Mouse (Mus musculus): ENCODE measurements around the gene Gm49321. TPM values are rescaled to one million over a fixed set of nuclear protein-coding genes. Genes with fewer than 3 reads are reported as not detected.

Gene Gm49321
- 13.1 and 16.7 TPM in 2 replicates for polyA plus RNA-seq (2015; fragmentation: Nextera tagmentation; extraction: Ambion mirVana)

GRCm38 (mm10) chr12:73937353-73937752 is at the start of gene Gm49321:
Gene Gm49321 (plus strand): TSS chr12:73937653.
- no peak within 1 kb of the TSS for H3K27ac ChIP-seq (replicated peaks)
- H3K4me2 ChIP-seq (replicated peaks) = no peak within 1 kb of the TSS
- H3K4me3 ChIP-seq (replicated peaks) = no peak within 1 kb of the TSS
- ATAC-seq (ENCODE audit: insufficient number of reproducible peaks, low FRiP score, low TSS enrichment, low read depth) = no peak
- no peaks in the 10 kb centered on the region for H3K27me3 ChIP-seq
- no peak within 1 kb of the TSS for H3K9ac ChIP-seq
- no peaks in the 10 kb centered on the region for H3K4me1 ChIP-seq
- H3K9me3 ChIP-seq (replicated peaks) = no peaks in the 10 kb centered on the region
- peaks cover 68% of the 10 kb centered on the region for H3K36me3 ChIP-seq
- WGBS = 86% methylated on average over 1 of the region's 1 CpGs

DNA sequence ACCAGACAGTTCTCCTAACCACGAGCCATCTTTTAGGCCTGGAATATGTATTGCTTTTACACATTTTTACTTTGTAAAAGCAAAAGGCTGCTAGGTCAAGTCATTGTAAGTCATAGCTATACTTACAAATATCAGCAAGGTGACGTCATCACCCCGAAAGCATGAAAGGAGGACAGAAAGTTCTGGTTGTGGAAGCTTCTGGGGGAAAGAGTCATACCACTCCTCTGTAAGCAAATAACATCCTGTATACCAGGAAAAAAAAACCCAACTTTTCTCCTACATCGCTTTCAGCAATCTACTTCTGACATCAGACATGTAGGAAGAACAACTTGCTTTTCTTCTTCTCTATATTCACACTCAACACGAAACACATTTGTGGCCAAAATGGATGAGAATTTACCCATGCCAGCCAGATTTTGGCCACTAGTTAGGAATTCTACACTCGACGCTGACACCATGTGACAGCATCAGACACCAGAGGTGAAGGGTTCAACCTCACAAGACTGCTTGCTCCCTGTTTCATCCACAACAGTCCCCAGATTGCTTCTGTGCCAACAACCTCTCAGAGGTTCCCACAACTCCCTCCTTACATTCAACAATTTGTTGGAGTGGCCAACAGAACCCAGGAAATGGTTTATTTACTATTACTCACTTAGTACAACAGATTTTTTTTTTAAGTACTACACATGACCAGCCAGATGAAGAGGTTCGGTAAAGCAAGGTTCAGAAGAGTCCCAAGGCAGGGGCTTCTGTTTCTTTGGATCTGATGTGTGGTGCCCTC is 49.3 kb upstream of the Gm49321 start:
- Histone ChIP-seq H3K27me3 (no peaks in the 10 kb centered on the region), H3K4me2 (replicated peaks) (no peak overlapping the region), H3K36me3 (no peaks in the 10 kb centered on the region), H3K27ac (replicated peaks) (no peak overlapping the region), H3K9me3 (replicated peaks) (no peaks in the 10 kb centered on the region), H3K4me1 (0 out of 2 replicates have a peak, but pooled peaks cover 5% of the 10 kb centered on the region), H3K9ac (no peak overlapping the region), H3K4me3 (replicated peaks) (no peak overlapping the region)
- ATAC-seq (ENCODE audit: insufficient number of reproducible peaks, low FRiP score, low TSS enrichment, low read depth) = no peak
- 88% methylated on average over 8 of the region's 8 CpGs for WGBS

- 72% methylated on average over 1 of the region's 1 CpGs for WGBS
- Histone ChIP-seq H3K4me2 (replicated peaks) (no peak overlapping the region), H3K36me3 (no peaks in the 10 kb centered on the region), H3K27ac (replicated peaks) (no peak overlapping the region), H3K4me3 (replicated peaks) (no peak overlapping the region), H3K27me3 (no peaks in the 10 kb centered on the region), H3K9me3 (replicated peaks) (no peaks in the 10 kb centered on the region), H3K4me1 (no peaks in the 10 kb centered on the region; the same call in 1 of the 2 replicates), H3K9ac (no peak overlapping the region)
- no peak for ATAC-seq (ENCODE audit: insufficient number of reproducible peaks, low FRiP score, low TSS enrichment, low read depth)
Measured at GRCm38 (mm10) chr12:73889571-73889970, 47.9 kb upstream of the Gm49321 start.

- H3K9me3 ChIP-seq (replicated peaks) = no peaks in the 10 kb centered on the region
- 76% methylated on average over 3 of the region's 3 CpGs for WGBS
- no peak overlapping the region for H3K9ac ChIP-seq
- no peak overlapping the region for H3K4me2 ChIP-seq (replicated peaks)
- no peaks in the 10 kb centered on the region for H3K27me3 ChIP-seq
- H3K4me1 ChIP-seq = no peaks in the 10 kb centered on the region; the same call in 1 of the 2 replicates
- no peak for ATAC-seq (ENCODE audit: insufficient number of reproducible peaks, low FRiP score, low TSS enrichment, low read depth)
- no peaks in the 10 kb centered on the region for H3K36me3 ChIP-seq
- H3K27ac ChIP-seq (replicated peaks) = no peak overlapping the region
- no peak overlapping the region for H3K4me3 ChIP-seq (replicated peaks)
Measured at GRCm38 (mm10) chr12:73890086-73890485, 47.4 kb upstream of the Gm49321 start.

DNA sequence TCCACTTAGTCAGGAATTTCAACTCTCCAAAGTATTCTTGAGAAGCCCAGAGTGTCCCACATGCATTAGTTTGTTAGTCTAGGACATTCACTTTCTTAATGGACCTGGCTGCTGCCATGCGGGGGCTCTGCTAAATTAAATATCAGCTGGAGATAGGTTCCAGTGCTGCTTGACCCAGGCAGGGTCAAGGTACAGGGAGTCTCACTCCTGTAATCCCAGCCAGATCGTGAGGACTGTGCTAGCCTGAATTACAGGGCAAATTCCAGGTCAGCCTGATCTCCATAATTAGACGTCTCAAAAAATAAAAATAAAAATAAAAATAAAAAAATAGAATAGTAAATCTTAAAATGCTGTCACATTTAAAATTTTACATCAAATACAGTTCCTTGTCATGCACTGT is 44.8 kb upstream of the Gm49321 start:
- H3K27me3 ChIP-seq = no peaks in the 10 kb centered on the region
- WGBS = 41% methylated on average over 3 of the region's 3 CpGs
- H3K9ac ChIP-seq = no peak overlapping the region
- peaks cover 5% of the 10 kb centered on the region; the same call in 1 of the 2 replicates for H3K4me1 ChIP-seq
- H3K4me2 ChIP-seq (replicated peaks) = no peak overlapping the region
- H3K9me3 ChIP-seq (replicated peaks) = no peaks in the 10 kb centered on the region
- H3K36me3 ChIP-seq = no peaks in the 10 kb centered on the region
- no peak overlapping the region for H3K4me3 ChIP-seq (replicated peaks)
- ATAC-seq (ENCODE audit: insufficient number of reproducible peaks, low FRiP score, low TSS enrichment, low read depth) = no peak
- H3K27ac ChIP-seq (replicated peaks) = no peak overlapping the region

- H3K9ac ChIP-seq = no peak overlapping the region
- peak overlapping the region; percentile 25; the same call in 1 of the 2 replicates for H3K27ac ChIP-seq (replicated peaks)
- no peak for ATAC-seq (ENCODE audit: insufficient number of reproducible peaks, low FRiP score, low TSS enrichment, low read depth)
- H3K27me3 ChIP-seq = no peaks in the 10 kb centered on the region
- no peak overlapping the region for H3K4me3 ChIP-seq (replicated peaks)
- peaks cover 5% of the 10 kb centered on the region; the same call in 1 of the 2 replicates for H3K4me1 ChIP-seq
- no peak overlapping the region for H3K4me2 ChIP-seq (replicated peaks)
- WGBS = 62% methylated on average over 6 of the region's 6 CpGs
- no peaks in the 10 kb centered on the region for H3K36me3 ChIP-seq
- H3K9me3 ChIP-seq (replicated peaks) = no peaks in the 10 kb centered on the region
Measured at GRCm38 (mm10) chr12:73894838-73895237, 42.6 kb upstream of the Gm49321 start.

- Histone ChIP-seq H3K27ac (replicated peaks) (peak overlapping the region; percentile 65), H3K27me3 (no peaks in the 10 kb centered on the region), H3K9ac (no peak overlapping the region), H3K4me2 (replicated peaks) (no peak overlapping the region), H3K36me3 (no peaks in the 10 kb centered on the region), H3K9me3 (replicated peaks) (no peaks in the 10 kb centered on the region), H3K4me3 (replicated peaks) (no peak overlapping the region), H3K4me1 (peaks cover 5% of the 10 kb centered on the region; the same call in 1 of the 2 replicates)
- no peak for ATAC-seq (ENCODE audit: insufficient number of reproducible peaks, low FRiP score, low TSS enrichment, low read depth)
- WGBS = 57% methylated on average over 2 of the region's 2 CpGs
Measured at GRCm38 (mm10) chr12:73895674-73896073, 41.8 kb upstream of the Gm49321 start.

DNA sequence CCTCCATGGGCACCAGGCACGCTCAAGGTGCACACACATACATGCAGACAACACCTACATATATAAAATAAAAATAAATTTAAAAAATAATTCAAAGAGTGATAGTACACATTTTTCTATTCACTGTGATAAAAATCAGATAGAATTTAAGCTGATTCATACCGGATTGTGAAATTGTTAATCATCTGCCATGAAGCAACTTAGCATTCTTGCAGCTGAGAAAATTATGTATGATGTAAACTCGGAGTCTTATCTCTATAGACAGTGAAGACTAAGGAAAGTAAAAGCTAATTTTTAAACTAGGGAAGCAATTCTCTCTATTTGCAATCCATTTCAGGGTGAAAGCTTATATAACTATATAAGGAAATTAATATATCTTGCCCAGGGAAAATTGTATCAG is 41.0 kb upstream of the Gm49321 start:
- Histone ChIP-seq H3K4me2 (replicated peaks) (no peak overlapping the region), H3K27me3 (no peaks in the 10 kb centered on the region), H3K4me3 (replicated peaks) (no peak overlapping the region), H3K9me3 (replicated peaks) (no peaks in the 10 kb centered on the region), H3K36me3 (no peaks in the 10 kb centered on the region), H3K9ac (no peak overlapping the region), H3K4me1 (peaks cover 5% of the 10 kb centered on the region; the same call in 1 of the 2 replicates), H3K27ac (replicated peaks) (0 out of 2 replicates have a peak overlapping the region, but pooled peaks have one; percentile 65)
- ATAC-seq (ENCODE audit: insufficient number of reproducible peaks, low FRiP score, low TSS enrichment, low read depth) = no peak
- 72% methylated on average over 3 of the region's 3 CpGs for WGBS

GRCm38 (mm10) chr12:73898281-73898680 is 39.2 kb upstream of the Gm49321 start:
- H3K4me1 ChIP-seq = peaks cover 5% of the 10 kb centered on the region; the same call in 1 of the 2 replicates
- 71% methylated on average over 2 of the region's 2 CpGs for WGBS
- H3K4me3 ChIP-seq (replicated peaks) = no peak overlapping the region
- H3K27me3 ChIP-seq = no peaks in the 10 kb centered on the region
- H3K27ac ChIP-seq (replicated peaks) = no peak overlapping the region
- H3K4me2 ChIP-seq (replicated peaks) = no peak overlapping the region
- H3K9ac ChIP-seq = no peak overlapping the region
- no peaks in the 10 kb centered on the region for H3K36me3 ChIP-seq
- no peak for ATAC-seq (ENCODE audit: insufficient number of reproducible peaks, low FRiP score, low TSS enrichment, low read depth)
- no peaks in the 10 kb centered on the region for H3K9me3 ChIP-seq (replicated peaks)

DNA sequence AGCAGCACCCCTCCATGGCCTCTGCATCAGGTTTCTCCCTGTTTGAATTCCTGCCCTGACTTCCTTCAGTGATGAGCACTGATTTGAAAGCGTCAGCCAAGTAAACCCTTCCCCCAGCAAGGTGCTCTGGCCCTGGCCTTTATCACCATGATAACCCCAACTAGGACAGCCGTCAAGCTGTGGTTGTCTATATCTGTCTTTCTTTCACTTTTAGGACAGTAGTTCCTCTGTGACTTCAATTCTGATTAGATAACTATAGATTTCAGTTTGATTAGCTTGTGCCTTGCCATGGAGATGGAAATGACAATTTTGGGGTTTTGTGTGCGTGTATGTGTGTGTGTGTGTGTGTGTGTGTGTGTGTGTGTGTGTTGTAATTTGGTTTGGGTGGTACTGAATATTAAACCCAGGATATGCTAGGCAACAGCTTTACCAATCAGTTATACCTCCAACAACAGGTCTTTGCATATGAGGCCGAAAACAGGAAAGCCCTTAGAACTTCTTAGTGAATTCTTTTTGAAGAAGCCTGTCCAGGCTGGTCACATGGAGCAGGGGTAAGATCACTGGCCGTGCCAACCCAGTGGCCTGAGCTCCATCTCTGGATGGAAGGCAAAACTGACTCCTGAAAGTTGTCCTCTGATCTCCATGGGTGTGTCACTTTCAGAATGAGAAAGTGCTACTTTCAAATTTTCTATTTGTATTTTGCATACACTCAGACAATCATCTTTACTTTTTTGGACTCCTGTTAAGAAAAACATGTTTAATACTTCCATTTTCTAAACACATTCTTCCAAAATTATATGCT is 33.1 kb upstream of the Gm49321 start:
- WGBS = 83% methylated on average over 5 of the region's 5 CpGs
- Histone ChIP-seq H3K27me3 (no peaks in the 10 kb centered on the region), H3K9me3 (replicated peaks) (no peaks in the 10 kb centered on the region), H3K4me3 (replicated peaks) (no peak overlapping the region), H3K4me2 (replicated peaks) (no peak overlapping the region), H3K9ac (no peak overlapping the region), H3K27ac (replicated peaks) (no peak overlapping the region), H3K4me1 (peaks cover 9% of the 10 kb centered on the region; the same call in 1 of the 2 replicates), H3K36me3 (no peaks in the 10 kb centered on the region)
- ATAC-seq (ENCODE audit: insufficient number of reproducible peaks, low FRiP score, low TSS enrichment, low read depth) = no peak

DNA sequence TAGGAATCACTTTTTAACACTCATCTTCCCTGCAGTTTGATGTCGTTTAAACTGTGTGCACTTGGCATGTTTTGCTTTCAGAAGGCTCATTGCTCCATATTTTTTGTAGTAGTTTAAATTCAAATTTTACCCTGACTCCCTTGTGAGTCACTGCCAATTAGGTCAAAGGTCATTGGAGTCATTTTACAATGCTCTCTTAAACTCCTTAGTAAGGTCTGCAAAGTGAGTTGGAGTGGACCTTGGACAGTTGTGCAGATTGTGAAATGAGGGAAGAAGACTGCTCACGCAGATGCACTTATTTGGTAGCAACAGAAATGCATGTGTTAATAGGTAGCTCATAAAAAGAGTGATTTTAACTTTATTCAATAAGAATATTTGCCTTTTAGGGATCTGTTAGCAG is 32.4 kb upstream of the Gm49321 start:
- H3K4me2 ChIP-seq (replicated peaks) = no peak overlapping the region
- no peaks in the 10 kb centered on the region for H3K27me3 ChIP-seq
- WGBS = 41% methylated on average over 2 of the region's 2 CpGs
- H3K27ac ChIP-seq (replicated peaks) = no peak overlapping the region
- no peaks in the 10 kb centered on the region for H3K36me3 ChIP-seq
- no peak overlapping the region for H3K9ac ChIP-seq
- no peak overlapping the region for H3K4me3 ChIP-seq (replicated peaks)
- no peak for ATAC-seq (ENCODE audit: insufficient number of reproducible peaks, low FRiP score, low TSS enrichment, low read depth)
- no peaks in the 10 kb centered on the region for H3K9me3 ChIP-seq (replicated peaks)
- peaks cover 11% of the 10 kb centered on the region; the same call in 1 of the 2 replicates for H3K4me1 ChIP-seq

Measured in embryonic facial prominence, embryonic 15.5 days (tissue).